Comparison of ENCODE assay signal across 10 mouse cellular contexts in the genomic region with DNA sequence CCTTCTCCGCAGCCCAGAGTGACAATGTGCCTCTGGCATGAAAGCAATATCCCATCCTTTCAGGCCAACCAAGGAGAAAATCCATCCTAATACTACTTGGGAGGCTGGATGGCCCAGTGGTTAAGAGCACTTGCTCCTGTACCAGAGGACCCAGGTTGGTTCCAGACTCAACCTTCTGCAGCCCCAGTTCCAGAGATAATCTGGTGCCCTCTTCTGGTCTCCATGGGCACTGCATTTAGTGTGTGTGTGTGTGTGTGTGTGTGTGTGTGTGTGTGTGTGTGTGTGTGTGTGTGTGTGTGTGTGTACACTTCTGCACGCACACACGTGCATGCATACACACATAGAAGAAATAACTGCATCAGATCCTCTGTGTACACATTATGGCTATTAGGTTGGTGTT. TPM values are rescaled to one million over a fixed set of nuclear protein-coding genes. Genes with fewer than 3 reads are reported as not detected.
DNase-seq lines count a peak whose midpoint lies in the region; ATAC-seq and TF ChIP-seq lines count a peak whose summit lies in the region.
"Had no signal": no experiment of that assay in that cellular context is flagged by ENCODE, and none has a peak within 500 bp of the region (broad histone marks: within the 10 kb centered on the region; RNA-seq: fewer than 3 reads in every experiment).

No protein-coding gene starts in this region.

- H3K79me3 ChIP-seq in C2C12 (ENCODE audit: low read depth), result no peaks in the 10 kb centered on the region

- WGBS in hindbrain, postnatal 0 days, result 87% methylated on average over 3 of the region's 3 CpGs
- WGBS in hindbrain, embryonic 16.5 days, result 91% methylated on average over 3 of the region's 3 CpGs

- peak; percentile 25 for DNase-seq in hindbrain, postnatal 0 days (ENCODE audit: low spot score)
- no peak for DNase-seq in Patski (ENCODE audit: low read depth, low spot score)
- peak; percentile 55 for DNase-seq in retina, embryonic 14.5 days (ENCODE audit: low spot score)
- no peak for DNase-seq in layer of hippocampus, postnatal 36 days
- DNase-seq in gastrocnemius, adult 18-20 months (ENCODE audit: low spot score), result no peak

- CTCF ChIA-PET in Patski (lab: Charles Lee), result interaction anchor here (0.8 to 3.9 kb wide), 8 partner anchors 8 to 141 kb away, joined by 3 to 15 read pairs (median 8); partner anchors contain the start of genes Pts, Sdhd and Timm8b

- H3ac ChIP-seq in C2C12 (ENCODE audit: control insufficient read depth, insufficient read length, low read depth), result no peak overlapping the region

- ATAC-seq in hindbrain, postnatal 0 days, result no peak
- no peak for ATAC-seq in hindbrain, embryonic 16.5 days
- no peak for ATAC-seq in Patski
- peak; percentile 46 for ATAC-seq in inflammation-experienced regulatory T-cells, adult 6 months

- H3K9ac ChIP-seq in hindbrain, postnatal 0 days (replicated peaks; ENCODE audit: low read length), result no peak overlapping the region
- H3K9ac ChIP-seq in hindbrain, embryonic 16.5 days (ENCODE audit: low read depth, low read length), result no peak overlapping the region
- H3K9ac ChIP-seq: embryonic facial prominence, embryonic 15.5 days had no signal

- H3K27me3 ChIP-seq in hindbrain, postnatal 0 days (ENCODE audit: insufficient read depth, low read length), result no peaks in the 10 kb centered on the region
- no peaks in the 10 kb centered on the region for H3K27me3 ChIP-seq in hindbrain, embryonic 16.5 days (replicated peaks; ENCODE audit: control insufficient read depth, insufficient read depth, low read length)
- H3K27me3 ChIP-seq in C2C12 (ENCODE audit: control insufficient read depth, insufficient read depth, insufficient read length), result no peaks in the 10 kb centered on the region
- no peaks in the 10 kb centered on the region for H3K27me3 ChIP-seq in Patski
- H3K27me3 ChIP-seq: embryonic facial prominence, embryonic 15.5 days had no signal

- no peak overlapping the region for H3K4me2 ChIP-seq in hindbrain, postnatal 0 days (ENCODE audit: low read depth, low read length)
- H3K4me2 ChIP-seq in hindbrain, embryonic 16.5 days (ENCODE audit: low read length), result no peak overlapping the region
- H3K4me2 ChIP-seq: embryonic facial prominence, embryonic 15.5 days had no signal

- POLR2A ChIA-PET in Patski (lab: Charles Lee), result interaction anchor here (1.2 kb wide), 1 partner anchor 65 kb away, joined by 4 read pairs; the partner anchor contains the start of gene Pts

- H3K4me3 ChIP-seq in hindbrain, postnatal 0 days (ENCODE audit: low read length), result no peak overlapping the region
- H3K4me3 ChIP-seq in hindbrain, embryonic 16.5 days (ENCODE audit: low read length), result no peak overlapping the region
- H3K4me3 ChIP-seq in C2C12 (ENCODE audit: insufficient read depth, poor library complexity, severe bottlenecking), result no peak overlapping the region
- H3K4me3 ChIP-seq: embryonic facial prominence, embryonic 15.5 days had no signal

- no peaks in the 10 kb centered on the region for H3K4me1 ChIP-seq in hindbrain, postnatal 0 days (ENCODE audit: insufficient read depth, low read length)
- no peaks in the 10 kb centered on the region for H3K4me1 ChIP-seq in hindbrain, embryonic 16.5 days (ENCODE audit: control insufficient read depth, insufficient read depth, low read depth, low read length)
- H3K4me1 ChIP-seq: embryonic facial prominence, embryonic 15.5 days had no signal

- peaks cover 31% of the 10 kb centered on the region for H3K36me3 ChIP-seq in hindbrain, postnatal 0 days (ENCODE audit: insufficient read depth, low read length)
- peaks cover 21% of the 10 kb centered on the region for H3K36me3 ChIP-seq in hindbrain, embryonic 16.5 days (ENCODE audit: control insufficient read depth, insufficient read depth, low read length)
- H3K36me3 ChIP-seq in C2C12 (ENCODE audit: control insufficient read depth, insufficient read depth), result peaks cover 31% of the 10 kb centered on the region

- in situ Hi-C loops in Patski (cut with MboI; ENCODE audit: low pct_unique_long_range_greater_than_20kb), result no loop called here

- peak; percentile 61 for TF ChIP-seq CTCF in hindbrain, postnatal 0 days (IDR thresholded peaks at IDR 0.05; ENCODE audit: low read depth)
- TF ChIP-seq CTCF in C2C12 (IDR thresholded peaks at IDR 0.05; ENCODE audit: control insufficient read depth, insufficient read depth, insufficient read length), result peak; percentile 27
- peak; percentile 83 for TF ChIP-seq CTCF in Patski (IDR thresholded peaks at IDR 0.05)

- H3K9me3 ChIP-seq in hindbrain, postnatal 0 days (ENCODE audit: low read length), result no peaks in the 10 kb centered on the region
- no peaks in the 10 kb centered on the region for H3K9me3 ChIP-seq in hindbrain, embryonic 16.5 days (ENCODE audit: control insufficient read depth, low read length)
- H3K9me3 ChIP-seq: embryonic facial prominence, embryonic 15.5 days had no signal

- no peaks in the 10 kb centered on the region for H3K79me2 ChIP-seq in C2C12 (ENCODE audit: control insufficient read depth, insufficient read depth)

- no peak overlapping the region for H3K27ac ChIP-seq in hindbrain, postnatal 0 days
- no peak overlapping the region for H3K27ac ChIP-seq in hindbrain, embryonic 16.5 days (ENCODE audit: low read depth, low read length)
- H3K27ac ChIP-seq: embryonic facial prominence, embryonic 15.5 days had no signal

TF ChIP-seq in C2C12, 6 proteins besides CTCF, POLR2A, EP300 and RAD21:
- TF ChIP-seq MYOD1 (IDR thresholded peaks at IDR 0.05; ENCODE audit: control insufficient read depth, insufficient read length, low read depth), result no peak
- no peak for TF ChIP-seq CEBPB (IDR thresholded peaks at IDR 0.05; ENCODE audit: low read depth)
- TF ChIP-seq MAX (IDR thresholded peaks at IDR 0.05), result no peak
- no peak for TF ChIP-seq USF1 (IDR thresholded peaks at IDR 0.05; ENCODE audit: low read depth)
- no peak for TF ChIP-seq FOSL1 (IDR thresholded peaks at IDR 0.05; ENCODE audit: insufficient read depth, low read length, poor library complexity, severe bottlenecking)
- TF ChIP-seq MYOG (IDR thresholded peaks at IDR 0.05; ENCODE audit: control insufficient read depth, extremely low read depth, insufficient read length), result no peak

RNA-seq across cellular contexts. Expression of gene Sdhd, which starts 10.1 kb away (rescaled TPM):
- total RNA-seq in hindbrain, postnatal 0 days (2014; rRNA removed), result 217 and 251 TPM in 2 replicates
- 355 and 363 TPM in 2 replicates for polyA plus RNA-seq in hindbrain, postnatal 0 days (2015; fragmentation: Nextera tagmentation; extraction: Ambion mirVana)
- 283 and 319 TPM in 2 replicates for polyA plus RNA-seq in hindbrain, embryonic 16.5 days (2015; fragmentation: Nextera tagmentation; extraction: Ambion mirVana)
- polyA plus RNA-seq in C2C12 (2012; fragmentation: generic; extraction: Trizol), result 244 TPM
- polyA plus RNA-seq in Patski (2021), result 418 TPM
- 100 to 1,000 TPM; 142 to 204 (median 178) TPM for polyA plus RNA-seq in inflammation-experienced regulatory T-cells, adult 6 months (2017; shearing (Covaris generic))
- total RNA-seq in layer of hippocampus, postnatal 36 days (2021), result 100 to 1,000 TPM; 114 to 116 TPM
- 100 to 1,000 TPM; 300 to 329 TPM for total RNA-seq in gastrocnemius, adult 18-20 months (2021)

RNA-seq across cellular contexts. Expression of gene Timm8b, which starts 10.2 kb away (rescaled TPM):
- 131 and 165 TPM in 2 replicates for total RNA-seq in hindbrain, postnatal 0 days (2014; rRNA removed)
- 442 and 445 TPM in 2 replicates for polyA plus RNA-seq in hindbrain, postnatal 0 days (2015; fragmentation: Nextera tagmentation; extraction: Ambion mirVana)
- polyA plus RNA-seq in hindbrain, embryonic 16.5 days (2015; fragmentation: Nextera tagmentation; extraction: Ambion mirVana), result 311 and 364 TPM in 2 replicates
- 195 TPM for polyA plus RNA-seq in C2C12 (2012; fragmentation: generic; extraction: Trizol)
- polyA plus RNA-seq in Patski (2021), result 247 TPM
- 100 to 1,000 TPM in 2 of 3 experiments, 10 to 100 TPM in 1; 91.5 to 123 (median 102) TPM for polyA plus RNA-seq in inflammation-experienced regulatory T-cells, adult 6 months (2017; shearing (Covaris generic))
- 100 to 1,000 TPM; 238 to 241 TPM for total RNA-seq in layer of hippocampus, postnatal 36 days (2021)
- total RNA-seq in gastrocnemius, adult 18-20 months (2021), result 100 to 1,000 TPM; 223 to 226 TPM

RNA-seq across cellular contexts. Expression of gene Pih1d2, which starts 23.6 kb away (rescaled TPM):
- total RNA-seq in hindbrain, postnatal 0 days (2014; rRNA removed), result 1.2 and 2.6 TPM in 2 replicates
- polyA plus RNA-seq in hindbrain, postnatal 0 days (2015; fragmentation: Nextera tagmentation; extraction: Ambion mirVana), result 5.5 and 7.7 TPM in 2 replicates
- 5.2 and 7.1 TPM in 2 replicates for polyA plus RNA-seq in hindbrain, embryonic 16.5 days (2015; fragmentation: Nextera tagmentation; extraction: Ambion mirVana)
- polyA plus RNA-seq in C2C12 (2012; fragmentation: generic; extraction: Trizol) (2.5 TPM), Patski (2021) (8.2 TPM)
- under 1 TPM; 0.31 to 0.67 (median 0.58) TPM for polyA plus RNA-seq in inflammation-experienced regulatory T-cells, adult 6 months (2017; shearing (Covaris generic))
- 1 to 10 TPM; 2.2 to 3.0 TPM for total RNA-seq in layer of hippocampus, postnatal 36 days (2021)
- under 1 TPM; 0.18 to 0.38 TPM for total RNA-seq in gastrocnemius, adult 18-20 months (2021)

RNA-seq across cellular contexts. Expression of gene Nkapd1, which starts 23.7 kb away (rescaled TPM):
- total RNA-seq in hindbrain, postnatal 0 days (2014; rRNA removed), result 10.7 and 15.0 TPM in 2 replicates
- polyA plus RNA-seq in hindbrain, postnatal 0 days (2015; fragmentation: Nextera tagmentation; extraction: Ambion mirVana), result 20.2 and 21.2 TPM in 2 replicates
- 15.3 and 16.4 TPM in 2 replicates for polyA plus RNA-seq in hindbrain, embryonic 16.5 days (2015; fragmentation: Nextera tagmentation; extraction: Ambion mirVana)
- polyA plus RNA-seq in C2C12 (2012; fragmentation: generic; extraction: Trizol), result 3.6 TPM
- 25.4 TPM for polyA plus RNA-seq in Patski (2021)
- polyA plus RNA-seq in inflammation-experienced regulatory T-cells, adult 6 months (2017; shearing (Covaris generic)), result 10 to 100 TPM; 17.6 to 22.9 (median 21.0) TPM
- total RNA-seq in layer of hippocampus, postnatal 36 days (2021), result 10 to 100 TPM; 18.3 to 22.7 TPM
- 10 to 100 TPM; 11.1 to 11.6 TPM for total RNA-seq in gastrocnemius, adult 18-20 months (2021)

RNA-seq across cellular contexts. Expression of gene Tex12, which starts 32.4 kb away (rescaled TPM):
- not detected in 2 replicates for total RNA-seq in hindbrain, postnatal 0 days (2014; rRNA removed)
- polyA plus RNA-seq in hindbrain, postnatal 0 days (2015; fragmentation: Nextera tagmentation; extraction: Ambion mirVana), result 0.21 and 0.34 TPM in 2 replicates
- 0.34 and 0.36 TPM in 2 replicates for polyA plus RNA-seq in hindbrain, embryonic 16.5 days (2015; fragmentation: Nextera tagmentation; extraction: Ambion mirVana)
- polyA plus RNA-seq in C2C12 (2012; fragmentation: generic; extraction: Trizol) (not detected), Patski (2021) (not detected)
- not detected for polyA plus RNA-seq in inflammation-experienced regulatory T-cells, adult 6 months (2017; shearing (Covaris generic))
- total RNA-seq in layer of hippocampus, postnatal 36 days (2021), result not detected
- total RNA-seq in gastrocnemius, adult 18-20 months (2021), result not detected
- polyA plus RNA-seq: embryonic facial prominence, embryonic 15.5 days; liver, embryonic 16.5 days had no signal

Comparison
In these comparisons a context has a peak if more than half of its experiments do, and no peak if none do; other contexts are left out.
1. DNase-seq: peak in hindbrain, postnatal 0 days (single experiment) and retina, embryonic 14.5 days (single experiment); none in Patski (single experiment), layer of hippocampus, postnatal 36 days (0 of 2) and gastrocnemius, adult 18-20 months (single experiment).
2. CTCF ChIP-seq: peak in every context shown above with its lines; median percentile 83 in Patski; 61 in hindbrain, postnatal 0 days; 27 in C2C12.